Mouse (Mus musculus) liver, adult 2 months (tissue): ENCODE measurements around the gene Gtpbp3. TPM values are rescaled to one million over a fixed set of nuclear protein-coding genes. Genes with fewer than 3 reads are reported as not detected.

Experiments used
- DNase-seq: peaks from one replicate; pipeline ENCODE4 v3.0.0-alpha.2; 2011; ENCODE audit warnings: low read depth, low spot score; ENCODE audit errors: extremely low read depth
- H3K27ac ChIP-seq: fragments of 200-500 bp; replicated peaks from 2 replicates; pipeline ENCODE4 v1.5.1; 2012; ENCODE audit warnings: low read depth, mild to moderate bottlenecking, control low read depth, inconsistent platforms, low read length; ENCODE audit not compliant: insufficient read depth
- H3K27me3 ChIP-seq: fragments of 200-500 bp; 2 replicates; pipeline ENCODE4 v1.6.1; 2012; ENCODE audit warnings: mild to moderate bottlenecking, moderate library complexity, low read length, inconsistent platforms; ENCODE audit not compliant: control insufficient read depth, insufficient read depth
- H3K36me3 ChIP-seq: fragments of 200-500 bp; 2 replicates; pipeline ENCODE4 v1.6.1; 2012; ENCODE audit warnings: low read length, inconsistent platforms; ENCODE audit not compliant: control insufficient read depth, insufficient read depth
- H3K4me1 ChIP-seq: fragments of 200-500 bp; 2 replicates; pipeline ENCODE4 v1.6.1; 2011; ENCODE audit warnings: low read length; ENCODE audit not compliant: control insufficient read depth, insufficient read depth
- H3K4me3 ChIP-seq: fragments of 200-500 bp; 2 replicates; pipeline ENCODE4 v1.5.1; 2011; ENCODE audit warnings: low read depth, mild to moderate bottlenecking, control low read depth, low read length, moderate library complexity; ENCODE audit not compliant: insufficient read depth
- H3K79me2 ChIP-seq: fragments of 200-500 bp; 2 replicates; pipeline ENCODE4 v1.6.1; 2012; ENCODE audit warnings: inconsistent platforms, mild to moderate bottlenecking, low read length, moderate library complexity; ENCODE audit not compliant: control insufficient read depth, insufficient read depth
- H3K9ac ChIP-seq: fragments of 200-500 bp; 2 replicates; pipeline ENCODE4 v1.6.1; 2012; ENCODE audit warnings: low read depth, mild to moderate bottlenecking, control low read depth, inconsistent platforms, low read length
- CTCF ChIP-seq: fragments of 200-500 bp; IDR thresholded peaks from 2 replicates; pipeline ENCODE4 v1.5.1; 2011; ENCODE audit warnings: low read depth, low read length, control low read depth
- POLR2A ChIP-seq: fragments of 200-500 bp; IDR thresholded peaks from 2 replicates; pipeline ENCODE4 v1.6.1; 2011; ENCODE audit warnings: low read length, control low read depth; ENCODE audit not compliant: insufficient read depth; ENCODE audit errors: extremely low read depth
- WGBS: fragments of 180-500 bp; shearing (Covaris S2); methylation state at CpG from one replicate; pipeline ENCODE4 v1.1.7; 2018; 5-methylcytosine and 5-hydroxymethylcytosine counted together
- polyA plus RNA-seq: library from polyadenylated mRNA; depleted of rRNA; stranded (reverse); fragments of >200 nt; gene quantifications from 2 replicates; pipeline ENCODE4 v1.2.3, GENCODE M21; 2012
- total RNA-seq: library from RNA; depleted of rRNA; stranded (reverse); fragments of >200 nt; gene quantifications from 2 replicates; pipeline ENCODE4 v1.2.3, GENCODE M21; 2014

The Gtpbp3 gene
- total and polyA plus RNA-seq, 2 experiments = 11.6 to 15.5 TPM

- WGBS = 91% methylated on average over 4 of the region's 4 CpGs
- TF ChIP-seq CTCF (no peak), POLR2A (no peak)
- Histone ChIP-seq H3K27ac (no peak overlapping the region), H3K79me2 (no peaks in the 10 kb centered on the region), H3K27me3 (0 out of 2 replicates have a peak, but pooled peaks cover 3% of the 10 kb centered on the region), H3K36me3 (no peaks in the 10 kb centered on the region), H3K9ac (no peak overlapping the region), H3K4me3 (no peak overlapping the region), H3K4me1 (no peaks in the 10 kb centered on the region)
- no peak for DNase-seq
Observed at GRCm38 (mm10) chr8:71505326-71505725, 17.4 kb downstream of the Gtpbp3 start.

- Histone ChIP-seq H3K9ac (no peak overlapping the region), H3K4me1 (no peaks in the 10 kb centered on the region), H3K27me3 (0 out of 2 replicates have a peak, but pooled peaks cover 3% of the 10 kb centered on the region), H3K27ac (no peak overlapping the region), H3K36me3 (no peaks in the 10 kb centered on the region), H3K4me3 (no peak overlapping the region), H3K79me2 (no peaks in the 10 kb centered on the region)
- TF ChIP-seq POLR2A (no peak), CTCF (no peak)
- 64% methylated on average over 4 of the region's 4 CpGs for WGBS
- no peak for DNase-seq
Observed at GRCm38 (mm10) chr8:71505979-71506378, 18.1 kb downstream of the Gtpbp3 start.

GRCm38 (mm10) chr8:71507589-71508104 is 19.7 kb downstream of the Gtpbp3 start:
- DNase-seq = no peak
- Histone ChIP-seq H3K36me3 (no peaks in the 10 kb centered on the region), H3K27me3 (0 out of 2 replicates have a peak, but pooled peaks cover 3% of the 10 kb centered on the region), H3K79me2 (no peaks in the 10 kb centered on the region), H3K4me1 (no peaks in the 10 kb centered on the region; the same call in 1 of the 2 replicates), H3K4me3 (peak overlapping the region; percentile 52), H3K9ac (peak overlapping the region; percentile 51), H3K27ac (no peak overlapping the region)
- 2% methylated on average over 61 of the region's 61 CpGs for WGBS
- TF ChIP-seq CTCF (no peak), POLR2A (no peak)

- 80% methylated on average over 2 of the region's 2 CpGs for WGBS
- TF ChIP-seq POLR2A = no peak
- no peaks in the 10 kb centered on the region; the same call in 1 of the 2 replicates for H3K4me1 ChIP-seq
- no peaks in the 10 kb centered on the region for H3K36me3 ChIP-seq
- DNase-seq = no peak
- no peak overlapping the region for H3K27ac ChIP-seq
- 0 out of 2 replicates have a peak, but pooled peaks cover 3% of the 10 kb centered on the region for H3K27me3 ChIP-seq
- H3K4me3 ChIP-seq = no peak overlapping the region
- no peak overlapping the region for H3K9ac ChIP-seq
- no peaks in the 10 kb centered on the region for H3K79me2 ChIP-seq
Observed at GRCm38 (mm10) chr8:71509316-71509715, 21.4 kb downstream of the Gtpbp3 start.

- Histone ChIP-seq H3K4me1 (no peaks in the 10 kb centered on the region; the same call in 1 of the 2 replicates), H3K79me2 (no peaks in the 10 kb centered on the region), H3K27ac (peak within 1 kb of the TSS; percentile 27; the same call in 1 of the 2 replicates), H3K36me3 (no peaks in the 10 kb centered on the region), H3K4me3 (peak within 1 kb of the TSS; percentile 45), H3K9ac (peak within 1 kb of the TSS; percentile 53), H3K27me3 (0 out of 2 replicates have a peak, but pooled peaks cover 3% of the 10 kb centered on the region)
- 46% methylated on average over 14 of the region's 14 CpGs for WGBS
- DNase-seq = no peak
- TF ChIP-seq CTCF (no peak), POLR2A (no peak)
Observed at GRCm38 (mm10) chr8:71511644-71512043, 23.7 kb downstream of the Gtpbp3 start, which contains the start of gene Plvap. Gene Plvap, minus strand, starts transcription at chr8:71511752.
